Mouse (Mus musculus) brown adipose tissue, adult 24 weeks (tissue): ENCODE data around the gene Ppp1r15a. TPM values are rescaled to one million over a fixed set of nuclear protein-coding genes. Genes with fewer than 3 reads are reported as not detected.
A peak's percentile ranks its signal among the peaks of the same experiment; 100 is the strongest.

Source experiments
- H3K27ac ChIP-seq: fragments of 200-500 bp; replicated peaks from 2 replicates; pipeline ENCODE4 v1.5.1; 2012; ENCODE audit warnings: low read depth, mild to moderate bottlenecking, low read length
- H3K4me1 ChIP-seq: fragments of 200-500 bp; 2 replicates; pipeline ENCODE4 v1.6.1; 2012; ENCODE audit warnings: low read length, mixed read lengths; ENCODE audit not compliant: control insufficient read depth, insufficient read depth, insufficient read length
- H3K4me3 ChIP-seq: fragments of 200-500 bp; 2 replicates; pipeline ENCODE4 v1.5.1; 2012; ENCODE audit warnings: low read depth, mild to moderate bottlenecking, low read length, moderate library complexity; ENCODE audit not compliant: insufficient read depth
- polyA plus RNA-seq: library from polyadenylated mRNA; stranded (reverse); fragments of >200 nt; gene quantifications from 2 replicates; pipeline ENCODE4 v1.2.4, GENCODE M21; 2012; ENCODE audit not compliant: missing spikeins, insufficient read depth, insufficient read length

Gene Ppp1r15a
- polyA plus RNA-seq, 1 experiment = 24.6 TPM

DNA sequence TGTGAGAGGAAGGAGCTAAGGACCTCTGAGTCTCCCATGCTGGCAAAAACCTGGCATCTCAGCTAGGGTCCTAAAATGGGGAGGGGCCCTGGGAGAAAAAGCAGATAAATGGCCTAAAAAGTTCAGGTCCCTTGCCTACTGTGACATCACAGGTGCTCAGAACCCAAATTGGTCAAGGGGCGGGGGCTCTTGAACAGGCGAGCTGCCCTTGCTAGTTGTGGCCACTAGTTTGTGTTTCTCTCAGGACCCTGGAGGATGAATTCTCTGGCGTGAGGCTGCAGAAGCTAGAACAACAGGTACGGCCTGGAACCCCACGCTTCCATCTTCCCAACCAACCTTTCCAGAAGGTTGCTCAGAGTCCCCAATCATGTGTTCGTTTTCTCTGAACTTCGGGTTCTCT lies 11.7 kb downstream of the Ppp1r15a start:
- no peak overlapping the region for H3K27ac ChIP-seq
- peaks cover 2% of the 10 kb centered on the region for H3K4me1 ChIP-seq
- no peak overlapping the region for H3K4me3 ChIP-seq

DNA sequence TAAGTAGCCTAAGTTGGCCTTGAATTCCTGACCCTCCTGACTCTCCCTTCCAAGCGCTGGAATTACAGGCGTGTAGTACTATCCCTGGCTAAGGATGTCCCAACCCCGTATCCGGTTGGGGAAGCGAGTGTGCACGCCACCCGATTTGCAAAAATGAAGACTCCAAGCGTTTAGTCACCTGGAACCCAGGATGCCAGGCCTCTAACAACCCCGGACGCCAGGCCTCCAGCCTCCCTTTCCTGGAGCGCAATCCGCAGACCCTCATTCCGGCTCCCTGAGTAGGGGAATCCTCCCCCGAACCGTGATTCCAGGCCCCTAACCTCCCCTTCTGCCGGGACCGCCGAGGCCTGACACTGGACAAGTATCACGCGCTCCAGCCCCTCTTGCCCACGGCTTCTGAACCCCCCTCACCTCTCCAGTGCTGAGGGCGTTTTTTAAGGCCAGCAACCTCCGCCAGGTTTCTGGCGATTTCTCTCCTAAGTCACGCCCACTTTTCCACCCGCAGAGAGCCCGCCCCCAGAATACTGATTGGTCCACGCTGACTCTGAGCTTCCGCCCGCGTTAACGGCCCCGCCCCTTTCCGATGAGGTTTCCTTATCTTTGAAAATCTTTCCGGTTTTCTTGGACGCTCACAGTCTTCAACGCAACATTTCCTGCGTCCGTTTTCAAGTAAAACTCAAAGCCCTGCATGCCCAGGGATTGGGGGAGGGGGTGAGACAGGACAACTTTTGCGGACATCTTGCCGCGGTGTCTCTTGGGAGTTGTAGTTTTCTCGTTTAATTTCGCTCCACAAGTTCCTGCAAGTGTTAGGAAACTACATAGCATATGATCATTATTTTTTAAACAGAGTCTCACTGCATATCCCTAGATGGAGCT lies 15.9 kb downstream of the Ppp1r15a start, which contains the start of gene Nucb1:
Gene Nucb1 (minus strand): TSS at position 495 of the 876 bp plus-strand sequence.
- Histone ChIP-seq H3K27ac (peak within 1 kb of the TSS; percentile 93), H3K4me3 (peak within 1 kb of the TSS; percentile 90), H3K4me1 (peaks cover 10% of the 10 kb centered on the region)

DNA sequence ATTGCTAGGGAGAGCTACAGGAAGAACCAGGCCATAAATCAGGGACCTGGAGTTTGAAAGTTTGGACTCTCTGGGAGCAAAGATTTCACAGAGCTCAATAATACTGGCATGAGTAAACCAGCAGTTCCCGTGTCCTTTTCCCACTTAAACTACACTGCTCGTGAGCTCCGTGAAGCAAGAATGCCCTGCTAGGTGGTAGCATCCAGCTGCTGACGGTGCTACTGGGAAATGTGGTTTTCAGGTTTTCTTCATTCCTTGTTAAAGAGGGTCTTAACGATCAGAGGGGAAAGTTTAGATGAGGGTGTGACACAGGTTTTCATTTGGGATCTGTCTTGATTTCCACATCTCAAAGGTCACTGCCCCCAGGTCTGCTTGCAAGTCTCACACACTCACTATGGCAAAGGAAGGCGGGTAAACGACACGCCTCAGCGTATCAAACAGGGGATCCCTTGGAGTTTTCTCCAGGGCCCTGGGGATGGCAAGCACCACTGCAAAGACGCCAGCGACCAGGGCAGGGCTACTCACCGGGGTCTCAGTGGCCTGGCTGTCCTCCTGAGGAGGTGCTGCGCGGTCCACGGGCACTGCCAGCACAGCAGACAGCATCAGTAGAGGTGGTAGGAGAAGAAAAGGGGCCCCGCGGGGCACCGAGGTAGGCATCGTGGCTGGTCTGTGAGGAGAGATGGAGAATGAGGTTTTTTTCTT lies 16.7 kb downstream of the Ppp1r15a start:
- H3K27ac ChIP-seq = peak overlapping the region; percentile 77
- peaks cover 10% of the 10 kb centered on the region for H3K4me1 ChIP-seq
- peak overlapping the region; percentile 90 for H3K4me3 ChIP-seq

DNA sequence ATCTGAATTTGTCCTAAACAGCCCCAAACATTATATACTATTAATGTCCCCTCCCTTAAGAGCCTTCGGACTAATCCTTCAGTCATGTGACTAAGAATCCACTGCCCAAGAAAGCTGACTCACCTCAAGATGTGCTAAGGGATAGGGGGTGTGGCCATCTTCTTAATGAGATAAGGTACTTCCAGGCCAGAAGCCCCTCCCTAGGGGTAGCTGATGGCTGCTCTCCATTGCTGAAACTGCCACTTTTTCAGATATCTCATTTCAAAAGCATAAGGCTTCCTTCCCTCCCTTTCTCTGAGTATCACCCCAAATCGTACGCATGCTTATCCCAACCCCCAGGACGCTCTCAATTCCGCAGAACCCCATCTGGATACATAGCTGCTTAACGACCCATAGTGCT lies 17.5 kb downstream of the Ppp1r15a start:
- H3K4me1 ChIP-seq = peaks cover 10% of the 10 kb centered on the region
- no peak overlapping the region for H3K27ac ChIP-seq
- no peak overlapping the region for H3K4me3 ChIP-seq

DNA sequence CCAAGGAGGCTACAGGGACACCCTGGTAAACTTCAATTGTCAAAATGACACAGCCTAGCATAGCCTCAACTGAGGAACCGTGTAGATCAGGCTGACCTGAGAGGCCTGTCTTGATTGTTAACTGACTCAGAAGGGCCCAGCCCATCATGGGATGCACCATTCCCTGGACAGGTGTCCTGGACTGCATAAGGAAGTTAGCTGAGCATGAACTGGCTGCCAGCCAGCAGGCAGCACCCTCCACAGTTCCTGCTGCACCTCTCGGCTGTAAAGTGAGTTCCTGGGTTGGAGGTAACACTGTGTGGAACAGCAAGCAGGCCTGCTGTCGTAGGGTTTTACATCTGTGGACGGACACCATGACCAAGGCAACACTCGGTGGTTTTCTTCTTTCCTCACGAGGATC lies 18.5 kb downstream of the Ppp1r15a start:
- Histone ChIP-seq H3K27ac (no peak overlapping the region), H3K4me1 (peaks cover 10% of the 10 kb centered on the region), H3K4me3 (no peak overlapping the region)

DNA sequence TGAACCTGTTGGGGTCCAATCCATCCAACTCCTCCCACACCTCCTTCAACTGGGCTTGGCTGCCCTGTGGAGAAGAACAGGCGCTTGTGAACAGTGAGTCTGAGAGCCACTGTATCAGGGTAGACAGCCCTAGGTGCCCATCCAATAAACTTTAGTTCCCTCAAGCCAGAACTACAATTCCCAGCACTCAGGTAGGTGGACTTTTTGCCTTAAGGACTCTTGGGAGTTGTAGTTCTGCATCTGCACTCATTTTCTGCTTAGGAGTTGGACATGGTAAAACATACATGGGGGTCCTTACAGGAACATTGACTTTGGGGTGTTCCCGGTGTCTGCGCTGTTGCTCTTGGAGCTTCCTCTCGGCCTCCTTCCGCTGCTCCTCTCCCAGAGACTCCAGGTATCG lies 27.6 kb downstream of the Ppp1r15a start:
- no peak overlapping the region for H3K27ac ChIP-seq
- H3K4me3 ChIP-seq = no peak overlapping the region
- H3K4me1 ChIP-seq = no peaks in the 10 kb centered on the region

DNA sequence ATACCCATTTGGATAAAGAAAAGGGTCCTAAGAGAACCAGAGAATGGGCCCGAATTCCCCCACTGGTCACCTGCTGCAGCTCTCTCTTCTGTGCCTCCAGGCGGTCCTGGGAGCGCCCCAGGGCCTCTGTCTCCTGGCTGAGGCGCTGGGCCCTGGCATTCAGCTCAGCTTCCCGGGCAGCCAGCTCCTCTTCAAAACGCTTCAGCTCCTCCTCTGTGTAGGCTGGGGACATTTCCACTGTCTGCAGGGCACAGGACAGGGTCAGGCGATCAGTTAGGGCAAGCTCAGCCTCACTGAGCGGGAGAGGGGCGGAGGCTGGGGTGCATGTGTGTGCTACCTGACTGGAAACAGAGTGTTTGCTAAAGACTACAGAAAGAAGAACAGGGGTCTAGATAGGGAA lies 31.5 kb downstream of the Ppp1r15a start:
- Histone ChIP-seq H3K4me1 (no peaks in the 10 kb centered on the region), H3K27ac (no peak overlapping the region), H3K4me3 (no peak overlapping the region)

DNA sequence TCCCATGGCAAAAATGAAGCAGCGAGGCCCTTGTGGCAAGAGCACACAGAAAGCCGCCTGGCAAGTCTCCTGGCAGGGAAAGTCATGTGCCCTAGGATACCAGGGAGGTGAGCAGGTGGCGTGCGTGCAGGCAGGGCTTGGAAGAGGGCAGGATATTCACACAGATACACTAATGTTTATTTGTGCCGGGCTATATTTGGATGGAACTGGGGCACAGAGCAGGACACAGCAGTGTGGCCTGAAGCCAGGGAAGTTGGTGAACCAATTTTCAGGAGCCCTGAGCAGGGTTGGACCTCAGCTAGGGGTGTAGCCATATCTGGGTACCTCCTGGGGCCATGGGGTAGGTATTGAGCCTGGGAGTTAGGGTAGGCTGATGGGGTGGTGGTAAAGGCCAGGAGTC lies 33.1 kb downstream of the Ppp1r15a start:
- H3K4me1 ChIP-seq = no peaks in the 10 kb centered on the region
- H3K27ac ChIP-seq = no peak overlapping the region

DNA sequence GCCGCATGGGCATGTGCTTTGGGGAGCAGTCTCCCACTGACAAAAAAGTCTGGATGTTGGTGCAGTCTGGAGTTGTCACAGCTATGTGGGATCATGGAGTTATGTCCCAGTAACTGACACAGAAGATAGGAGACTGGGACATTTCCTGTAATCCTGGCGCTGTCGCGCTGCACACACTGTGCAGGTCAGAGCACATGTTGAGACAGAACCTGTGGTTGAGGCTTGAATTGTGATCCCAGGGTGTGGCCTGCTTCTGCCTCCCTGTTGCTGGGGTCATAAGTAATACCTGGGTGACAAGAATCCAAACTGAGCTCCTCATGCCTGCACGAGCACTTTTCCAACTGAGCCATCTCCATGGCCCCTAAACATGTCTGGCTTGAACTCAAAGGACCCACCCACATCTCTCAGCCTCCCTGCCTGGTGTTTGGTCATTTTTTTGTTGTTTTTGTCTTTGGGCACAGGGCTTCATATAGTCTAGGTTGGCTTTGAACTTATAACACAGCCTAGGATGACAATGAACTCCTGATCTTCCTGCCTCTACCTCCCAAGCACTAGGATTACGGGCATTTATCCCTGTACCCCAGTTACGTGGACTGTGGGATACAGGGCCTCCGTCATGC lies 33.7 kb downstream of the Ppp1r15a start:
- peaks cover 2% of the 10 kb centered on the region; the same call in 1 of the 2 replicates for H3K4me1 ChIP-seq
- H3K27ac ChIP-seq = no peak overlapping the region
- H3K4me3 ChIP-seq = no peak overlapping the region

More for the DNA sequence above, 33.1 kb downstream of the Ppp1r15a start:
- H3K4me3 ChIP-seq = no peak overlapping the region

DNA sequence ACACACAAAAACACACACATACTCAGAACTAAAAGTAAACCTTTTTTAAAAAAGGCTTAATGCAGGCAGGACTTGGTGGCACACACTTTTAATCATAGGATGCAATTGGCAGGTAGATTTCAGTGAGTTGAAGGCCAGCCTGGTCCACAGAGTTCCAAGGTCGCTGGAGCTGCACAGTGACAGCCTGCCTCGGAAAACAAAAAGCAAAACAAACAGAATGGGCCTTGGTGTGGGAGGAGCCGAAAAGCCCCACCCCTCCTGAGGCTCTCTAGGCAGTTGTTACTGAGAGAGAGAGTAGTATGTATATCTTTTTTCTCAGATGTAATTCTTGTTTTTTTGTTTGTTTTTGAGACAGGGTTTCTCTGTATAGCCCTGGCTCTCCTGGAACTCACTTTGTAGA lies 34.8 kb downstream of the Ppp1r15a start:
- Histone ChIP-seq H3K27ac (no peak overlapping the region; the same call in 1 of the 2 replicates), H3K4me3 (no peak overlapping the region), H3K4me1 (peaks cover 4% of the 10 kb centered on the region; the same call in 1 of the 2 replicates)

DNA sequence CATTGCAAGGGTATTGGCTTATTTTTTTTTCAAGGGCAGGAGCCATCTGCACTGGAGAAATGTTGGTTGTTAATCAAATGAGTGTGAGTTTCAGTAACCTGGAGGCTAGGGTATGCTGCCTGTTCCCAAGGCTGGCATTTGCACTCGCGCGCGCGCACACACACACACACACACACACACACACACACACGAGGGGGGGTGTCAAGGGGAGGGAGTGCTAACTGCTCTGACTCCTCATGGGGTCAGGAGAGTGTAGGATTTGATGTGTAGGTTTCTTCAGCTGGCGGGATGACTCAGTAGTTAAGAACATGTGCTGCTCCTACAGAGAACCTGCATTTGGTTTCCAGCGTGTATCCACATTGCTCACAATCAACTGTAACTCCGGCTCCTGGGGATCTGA lies 35.2 kb downstream of the Ppp1r15a start:
- peaks cover 4% of the 10 kb centered on the region; the same call in 1 of the 2 replicates for H3K4me1 ChIP-seq

DNA sequence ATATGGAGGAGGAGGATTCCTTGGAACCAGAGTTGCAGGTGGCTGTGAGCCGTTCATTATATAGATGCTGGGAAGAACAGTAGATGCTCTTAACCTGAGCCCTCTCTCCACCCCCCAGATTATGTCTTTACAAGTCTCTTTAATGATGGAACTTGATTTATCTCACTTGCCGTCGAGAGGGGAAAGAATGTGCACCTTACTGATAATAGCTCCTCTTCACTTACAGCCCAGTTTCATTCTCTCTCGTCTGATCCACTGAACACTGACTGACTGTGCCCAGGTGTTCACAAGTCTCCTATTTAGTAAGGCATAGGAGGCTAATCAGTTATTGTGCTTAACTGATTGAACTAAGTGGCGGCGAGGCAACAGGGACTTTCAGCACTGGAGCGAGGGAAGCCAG lies 36.5 kb downstream of the Ppp1r15a start:
- H3K4me3 ChIP-seq = no peak overlapping the region
- H3K4me1 ChIP-seq = peaks cover 4% of the 10 kb centered on the region; the same call in 1 of the 2 replicates
- H3K27ac ChIP-seq = no peak overlapping the region

More for the DNA sequence above, 35.2 kb downstream of the Ppp1r15a start:
- Histone ChIP-seq H3K4me3 (no peak overlapping the region), H3K27ac (no peak overlapping the region; the same call in 1 of the 2 replicates)

DNA sequence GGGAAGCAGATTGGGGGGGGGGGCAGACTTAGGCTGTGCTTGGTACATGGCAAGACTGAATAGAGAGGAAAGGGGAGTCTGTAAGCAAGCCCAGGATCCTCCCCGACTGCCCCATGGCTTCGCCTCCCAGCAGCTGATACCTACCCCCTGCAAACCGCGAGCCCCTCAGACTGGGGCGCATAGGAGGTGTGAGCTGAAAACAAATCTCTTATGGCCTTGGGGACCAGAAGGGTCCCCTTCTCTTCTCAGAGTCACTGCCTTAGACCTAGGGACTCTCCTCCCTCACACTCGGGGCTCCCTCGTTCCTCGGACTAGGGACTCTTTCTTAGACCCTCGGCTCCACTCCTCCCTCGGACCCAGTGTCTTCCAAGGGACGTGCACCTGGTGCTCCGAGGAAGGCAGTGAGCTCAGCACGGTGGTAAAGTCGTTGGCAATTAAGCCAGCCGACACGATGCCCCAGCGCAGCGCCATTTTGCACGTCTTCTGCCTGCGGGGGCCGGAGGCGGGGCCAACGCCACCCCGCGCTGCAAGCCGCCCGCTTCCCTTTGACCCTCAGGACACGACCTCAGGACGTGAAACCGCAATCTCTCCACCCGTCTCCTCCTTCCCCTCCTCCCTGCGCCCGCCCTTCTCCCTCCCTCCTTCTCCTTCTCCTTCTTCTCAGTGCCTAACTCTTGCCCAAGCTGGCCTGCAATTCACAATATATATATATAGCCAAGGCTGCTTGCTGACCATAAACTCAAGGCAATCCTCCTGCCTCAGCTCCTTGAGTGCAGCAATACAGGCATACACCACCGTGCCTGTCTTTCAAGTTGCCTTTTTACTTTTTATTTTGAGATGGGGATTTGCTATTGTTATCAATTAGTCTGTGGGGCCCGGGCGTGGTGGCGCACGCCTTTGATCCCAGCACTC lies 37.5 kb downstream of the Ppp1r15a start, which contains the start of gene Dhdh:
Gene Dhdh (minus strand): TSS at position 513 of the 912 bp plus-strand sequence.
- Histone ChIP-seq H3K4me1 (peaks cover 4% of the 10 kb centered on the region; the same call in 1 of the 2 replicates), H3K4me3 (peak within 1 kb of the TSS; percentile 91), H3K27ac (peak within 1 kb of the TSS; percentile 82)

DNA sequence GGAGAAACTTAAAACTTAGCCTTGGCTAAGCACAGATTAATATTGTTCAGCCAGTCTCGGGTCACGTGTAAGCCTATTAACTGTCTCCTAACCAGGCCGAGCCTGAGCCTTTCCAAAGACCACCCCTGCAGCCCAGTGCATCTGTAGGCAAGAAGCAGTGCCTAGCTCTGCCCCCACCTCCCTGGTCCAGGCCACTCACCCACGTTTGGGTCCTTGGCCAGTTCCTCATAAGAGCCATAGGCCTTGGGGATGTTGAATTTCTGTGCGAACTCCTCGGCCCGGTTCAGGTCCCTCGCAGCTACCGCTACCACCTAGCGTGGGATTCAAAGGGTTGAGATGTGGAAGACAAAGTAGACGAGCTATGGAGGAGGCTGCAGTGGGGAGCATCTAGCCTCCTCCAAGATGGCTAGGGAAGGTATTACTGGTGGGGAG lies 38.2 kb downstream of the Ppp1r15a start:
- Histone ChIP-seq H3K4me3 (peak overlapping the region; percentile 91), H3K27ac (peak overlapping the region; percentile 66), H3K4me1 (peaks cover 4% of the 10 kb centered on the region; the same call in 1 of the 2 replicates)
